Mouse (Mus musculus) kidney, embryonic 15.5 days (tissue): ENCODE measurements at regions not wholly inside any gene's neighbourhood (a gene's known extent, or its start where the extent isn't known, plus 50 kb on each side); places are given as distances from the start of the nearest gene placed in this dataset.

Source experiments
- ATAC-seq: fragments of 200-750 bp; cut with Nextera tagmentation; replicated peaks from 2 replicates; pipeline ENCODE4 v1.8.0; 2017; ENCODE audit warnings: moderate TSS enrichment; ENCODE audit not compliant: low FRiP score
- H3K27ac ChIP-seq: fragments of 300-500 bp; sonication (generic); 2 replicates; pipeline ENCODE4 v1.5.1; 2015; ENCODE audit warnings: mild to moderate bottlenecking, inconsistent platforms
- H3K27me3 ChIP-seq: fragments of 300-500 bp; sonication (generic); 2 replicates; pipeline ENCODE4 v1.6.1; 2015; ENCODE audit warnings: inconsistent platforms
- H3K36me3 ChIP-seq: fragments of 300-500 bp; sonication (generic); 2 replicates; pipeline ENCODE4 v1.6.1; 2015; ENCODE audit warnings: inconsistent platforms
- H3K4me1 ChIP-seq: fragments of 300-500 bp; sonication (generic); 2 replicates; pipeline ENCODE4 v1.6.1; 2015; ENCODE audit warnings: inconsistent platforms
- H3K4me2 ChIP-seq: fragments of 300-500 bp; sonication (generic); 2 replicates; pipeline ENCODE4 v1.6.1; 2015; ENCODE audit warnings: moderate library complexity, mild to moderate bottlenecking, inconsistent platforms
- H3K4me3 ChIP-seq: fragments of 300-500 bp; sonication (generic); replicated peaks from 2 replicates; pipeline ENCODE4 v1.5.1; 2015; ENCODE audit warnings: mild to moderate bottlenecking, inconsistent platforms
- H3K9ac ChIP-seq: fragments of 300-500 bp; sonication (generic); 2 replicates; pipeline ENCODE4 v1.6.1; 2015; ENCODE audit warnings: mild to moderate bottlenecking, inconsistent platforms
- H3K9me3 ChIP-seq: fragments of 300-500 bp; sonication (generic); replicated peaks from 2 replicates; pipeline ENCODE4 v1.6.1; 2016; ENCODE audit warnings: inconsistent platforms
- WGBS: fragments of 180-500 bp; shearing (Covaris S2); methylation state at CpG from one replicate; pipeline ENCODE4 v1.1.7; 2015; ENCODE audit warnings: mixed read lengths; 5-methylcytosine and 5-hydroxymethylcytosine counted together

DNA sequence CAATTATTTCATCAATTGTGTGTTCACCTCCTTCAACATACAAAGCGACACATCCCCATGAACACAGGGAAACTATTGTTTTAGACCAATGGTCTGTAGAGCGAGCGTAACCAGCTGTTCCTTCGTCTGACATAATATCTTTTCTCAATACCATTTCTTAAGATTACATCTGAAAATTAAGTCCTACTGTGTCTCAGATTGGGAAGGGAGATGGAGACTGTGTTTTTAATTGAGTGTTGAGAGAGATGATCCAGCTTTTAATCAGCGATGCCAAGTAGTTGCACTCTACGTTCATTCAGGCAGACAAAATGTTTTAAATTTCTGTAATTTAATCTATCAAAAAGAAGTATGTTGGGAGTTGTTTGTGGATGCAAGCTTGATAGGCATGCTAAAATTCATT lies 445.3 kb downstream of the Hdgfl1 start:
- Histone ChIP-seq H3K27me3 (no peaks in the 10 kb centered on the region), H3K27ac (no peak overlapping the region), H3K9ac (no peak overlapping the region), H3K4me3 (no peak overlapping the region), H3K36me3 (no peaks in the 10 kb centered on the region), H3K4me2 (no peak overlapping the region), H3K4me1 (no peaks in the 10 kb centered on the region), H3K9me3 (no peaks in the 10 kb centered on the region)
- ATAC-seq = no peak
- 76% methylated on average over 6 of the region's 6 CpGs for WGBS

GRCm38 (mm10) chr13:26318557-26318956 lies 451.4 kb downstream of the Hdgfl1 start:
- ATAC-seq = no peak
- WGBS = 62% methylated on average over 5 of the region's 5 CpGs

GRCm38 (mm10) chr13:26312246-26313010 lies 457.5 kb downstream of the Hdgfl1 start:
- Histone ChIP-seq H3K4me1 (no peaks in the 10 kb centered on the region), H3K36me3 (no peaks in the 10 kb centered on the region), H3K27me3 (no peaks in the 10 kb centered on the region), H3K27ac (no peak overlapping the region), H3K4me3 (no peak overlapping the region), H3K4me2 (no peak overlapping the region), H3K9me3 (no peaks in the 10 kb centered on the region), H3K9ac (no peak overlapping the region)
- 61% methylated on average over 7 of the region's 7 CpGs for WGBS
- no peak; the same call in 1 of the 2 replicates for ATAC-seq

More at GRCm38 (mm10) chr13:26318557-26318956, 451.4 kb downstream of the Hdgfl1 start:
- no peaks in the 10 kb centered on the region for H3K36me3 ChIP-seq
- no peak overlapping the region for H3K9ac ChIP-seq
- no peak overlapping the region for H3K27ac ChIP-seq
- no peak overlapping the region for H3K4me2 ChIP-seq
- no peaks in the 10 kb centered on the region for H3K27me3 ChIP-seq
- H3K9me3 ChIP-seq = no peaks in the 10 kb centered on the region
- H3K4me1 ChIP-seq = no peaks in the 10 kb centered on the region
- no peak overlapping the region for H3K4me3 ChIP-seq

- WGBS = 26% methylated on average over 3 of the region's 3 CpGs
- H3K27ac ChIP-seq = no peak overlapping the region
- peaks cover 9% of the 10 kb centered on the region; the same call in 1 of the 2 replicates for H3K4me1 ChIP-seq
- no peaks in the 10 kb centered on the region for H3K9me3 ChIP-seq
- no peaks in the 10 kb centered on the region for H3K36me3 ChIP-seq
- no peak overlapping the region for H3K9ac ChIP-seq
- H3K27me3 ChIP-seq = no peaks in the 10 kb centered on the region
- no peak for ATAC-seq
- no peak overlapping the region for H3K4me3 ChIP-seq
- H3K4me2 ChIP-seq = no peak overlapping the region
Observed at GRCm38 (mm10) chr13:26284073-26284444, 485.9 kb downstream of the Hdgfl1 start.

DNA sequence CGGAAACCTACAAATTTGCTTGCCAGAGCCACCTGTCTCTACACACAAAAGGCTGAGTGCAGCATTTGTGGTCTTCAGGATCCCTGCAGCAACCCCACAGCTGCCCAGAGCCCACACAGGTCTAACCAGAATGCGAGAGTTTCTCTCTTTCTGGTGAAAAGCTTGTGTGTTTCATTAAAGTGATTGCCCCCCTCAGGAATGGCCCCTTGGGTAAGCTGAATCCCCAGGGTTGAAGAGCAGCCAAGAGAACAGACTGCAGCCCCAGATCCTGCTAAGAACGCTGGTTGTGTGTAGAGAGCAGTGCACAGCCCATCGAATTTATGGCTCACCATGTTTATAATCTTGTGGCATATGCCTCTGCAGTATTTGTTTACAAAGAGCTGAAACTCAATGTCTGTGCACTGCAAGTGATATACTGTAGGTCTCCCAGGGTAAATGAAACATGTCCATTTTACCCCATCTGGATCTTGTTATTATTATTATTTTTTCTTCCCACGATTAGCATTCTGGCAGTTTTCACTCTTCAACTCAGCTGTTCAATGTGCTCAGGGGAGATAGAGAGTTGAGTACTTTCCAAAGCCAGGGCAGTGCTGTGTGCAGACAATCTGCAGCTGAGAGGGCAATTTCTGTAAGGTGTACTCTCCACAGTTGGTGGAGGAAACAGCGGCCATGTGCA lies 486.4 kb downstream of the Hdgfl1 start:
- peak; percentile 56; the same call in 1 of the 2 replicates for ATAC-seq
- 48% methylated on average over 6 of the region's 6 CpGs for WGBS
- peak overlapping the region; percentile 16; the same call in 1 of the 2 replicates for H3K27ac ChIP-seq

DNA sequence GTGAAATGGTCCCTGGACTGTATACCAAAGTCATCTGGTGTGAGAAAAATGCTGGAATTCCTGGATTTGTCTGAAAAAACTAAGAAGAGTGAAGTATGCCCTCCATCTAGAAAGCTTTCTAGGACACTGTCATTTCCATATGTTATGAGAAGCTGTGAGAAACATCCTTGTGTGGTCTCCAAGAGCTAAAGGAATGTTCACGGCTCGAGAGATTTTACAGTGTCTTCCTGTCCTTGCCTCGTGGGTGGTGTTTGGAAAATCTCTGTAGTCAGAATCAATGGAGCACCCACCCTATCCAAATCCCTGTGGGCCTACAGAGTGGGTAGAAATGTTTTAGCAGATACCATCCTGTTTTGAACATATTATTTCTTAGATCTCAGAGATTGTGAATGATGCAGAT lies 487.7 kb downstream of the Hdgfl1 start:
- Histone ChIP-seq H3K4me2 (no peak overlapping the region), H3K9me3 (no peaks in the 10 kb centered on the region), H3K9ac (no peak overlapping the region), H3K4me3 (no peak overlapping the region), H3K4me1 (peaks cover 9% of the 10 kb centered on the region; the same call in 1 of the 2 replicates), H3K27me3 (no peaks in the 10 kb centered on the region), H3K27ac (no peak overlapping the region), H3K36me3 (no peaks in the 10 kb centered on the region)
- WGBS = 67% methylated on average over 3 of the region's 3 CpGs
- ATAC-seq = no peak

More for the DNA sequence above, 486.4 kb downstream of the Hdgfl1 start:
- Histone ChIP-seq H3K4me2 (no peak overlapping the region), H3K4me1 (peaks cover 9% of the 10 kb centered on the region; the same call in 1 of the 2 replicates), H3K36me3 (no peaks in the 10 kb centered on the region), H3K4me3 (no peak overlapping the region), H3K9ac (no peak overlapping the region), H3K27me3 (no peaks in the 10 kb centered on the region), H3K9me3 (no peaks in the 10 kb centered on the region)

DNA sequence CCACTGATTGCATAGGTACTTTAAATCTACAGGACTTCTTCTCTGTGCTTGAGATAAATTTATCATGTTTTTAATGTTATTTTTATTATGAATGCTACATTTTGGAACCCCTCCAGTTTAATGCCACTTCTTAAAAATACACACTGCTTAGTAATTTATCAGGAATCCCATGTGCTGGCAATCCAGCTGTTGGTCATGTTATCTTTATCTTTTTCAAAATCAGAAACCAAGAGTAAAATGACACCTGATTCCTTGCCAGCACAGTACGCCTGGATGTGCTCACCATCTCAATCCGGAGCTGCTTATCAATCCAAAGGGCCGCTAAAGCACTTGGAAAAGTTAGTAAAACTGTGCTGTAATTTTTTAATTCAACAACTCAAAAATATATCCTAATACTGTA lies 497.1 kb downstream of the Hdgfl1 start:
- Histone ChIP-seq H3K4me3 (no peak overlapping the region), H3K9ac (no peak overlapping the region), H3K4me1 (no peaks in the 10 kb centered on the region), H3K9me3 (no peaks in the 10 kb centered on the region), H3K4me2 (no peak overlapping the region), H3K27ac (no peak overlapping the region), H3K27me3 (no peaks in the 10 kb centered on the region), H3K36me3 (no peaks in the 10 kb centered on the region)
- 82% methylated on average over 3 of the region's 3 CpGs for WGBS
- no peak for ATAC-seq

- no peaks in the 10 kb centered on the region for H3K9me3 ChIP-seq
- WGBS = 89% methylated on average over 2 of the region's 2 CpGs
- H3K9ac ChIP-seq = no peak overlapping the region
- no peak overlapping the region for H3K27ac ChIP-seq
- no peak overlapping the region for H3K4me3 ChIP-seq
- ATAC-seq = no peak
- no peaks in the 10 kb centered on the region for H3K27me3 ChIP-seq
- no peak overlapping the region for H3K4me2 ChIP-seq
- no peaks in the 10 kb centered on the region for H3K4me1 ChIP-seq
- no peaks in the 10 kb centered on the region for H3K36me3 ChIP-seq
Observed at GRCm38 (mm10) chr13:26267501-26267900, 502.5 kb downstream of the Hdgfl1 start.

DNA sequence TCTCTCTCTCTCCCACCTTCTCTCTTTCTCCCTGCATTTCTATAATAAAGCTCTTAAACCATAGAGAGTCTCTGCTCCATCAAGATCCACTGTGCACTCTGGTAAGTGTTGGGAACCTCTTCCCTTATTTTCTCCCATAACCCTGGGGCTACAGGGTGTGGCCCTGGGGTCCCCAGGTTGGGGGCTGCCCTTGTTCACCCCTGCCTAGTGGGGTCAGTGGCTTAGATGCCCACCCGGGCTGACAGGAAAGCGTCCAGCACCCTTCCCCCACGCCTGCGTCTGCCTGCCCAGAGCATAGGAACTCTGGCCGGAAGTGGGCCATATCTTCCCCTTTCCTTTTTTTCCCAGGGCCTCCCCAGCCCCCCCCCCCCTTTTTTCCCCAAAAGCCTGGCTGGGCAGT lies 534.0 kb downstream of the Hdgfl1 start:
- Histone ChIP-seq H3K9ac (no peak overlapping the region), H3K27me3 (no peaks in the 10 kb centered on the region), H3K4me3 (no peak overlapping the region), H3K4me1 (no peaks in the 10 kb centered on the region), H3K27ac (no peak overlapping the region), H3K9me3 (no peaks in the 10 kb centered on the region), H3K36me3 (no peaks in the 10 kb centered on the region), H3K4me2 (no peak overlapping the region)
- WGBS = 76% methylated on average over 5 of the region's 5 CpGs
- no peak for ATAC-seq

DNA sequence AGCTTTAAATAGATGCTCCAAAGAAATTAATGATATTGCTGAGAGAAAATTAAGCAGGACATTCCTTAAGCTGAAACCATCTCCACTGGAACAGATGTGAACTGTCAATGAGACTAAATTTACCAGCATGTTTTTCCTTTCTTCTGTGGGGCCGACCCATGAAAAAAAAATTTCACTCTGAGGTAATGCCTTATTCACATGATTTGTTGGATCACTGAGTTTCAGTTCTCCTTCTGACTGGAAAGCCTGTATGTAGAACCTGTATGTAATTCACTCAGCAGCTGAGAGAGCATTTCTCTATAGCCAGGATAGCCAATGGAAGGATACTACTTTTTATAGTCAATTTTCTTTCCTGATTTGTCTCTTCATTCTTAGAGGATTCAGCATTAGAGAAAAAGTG lies 535.3 kb downstream of the Hdgfl1 start:
- Histone ChIP-seq H3K4me2 (no peak overlapping the region), H3K4me1 (no peaks in the 10 kb centered on the region), H3K27ac (no peak overlapping the region), H3K4me3 (no peak overlapping the region), H3K36me3 (no peaks in the 10 kb centered on the region), H3K9me3 (no peaks in the 10 kb centered on the region), H3K27me3 (no peaks in the 10 kb centered on the region), H3K9ac (no peak overlapping the region)
- no peak for ATAC-seq
- 40% methylated on average over 1 of the region's 1 CpGs for WGBS

GRCm38 (mm10) chr13:26217299-26217698 lies 552.7 kb downstream of the Hdgfl1 start:
- H3K4me2 ChIP-seq = no peak overlapping the region
- H3K9ac ChIP-seq = no peak overlapping the region
- no peak for ATAC-seq
- WGBS = 45% methylated on average over 3 of the region's 3 CpGs
- no peaks in the 10 kb centered on the region for H3K9me3 ChIP-seq
- no peaks in the 10 kb centered on the region for H3K4me1 ChIP-seq
- H3K4me3 ChIP-seq = no peak overlapping the region
- no peaks in the 10 kb centered on the region for H3K36me3 ChIP-seq
- no peaks in the 10 kb centered on the region for H3K27me3 ChIP-seq
- no peak overlapping the region for H3K27ac ChIP-seq

DNA sequence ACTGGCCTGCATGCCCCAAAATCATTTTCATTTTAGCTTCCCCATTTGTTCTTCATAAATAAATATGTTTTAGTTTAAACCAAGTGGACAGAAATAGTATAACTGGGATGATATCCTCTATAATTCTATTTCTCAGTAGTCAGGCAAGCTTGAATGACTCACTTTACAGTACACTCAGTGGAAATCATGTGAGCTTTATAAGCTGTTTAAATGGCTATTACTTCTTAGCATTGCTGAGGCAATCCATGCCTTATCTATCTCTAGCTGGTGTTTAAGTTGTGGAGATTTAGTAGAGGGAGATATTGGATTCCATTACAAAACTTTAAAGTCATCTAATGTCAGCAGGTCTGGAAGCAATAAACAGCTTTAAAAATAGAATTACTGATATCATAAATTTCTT lies 553.4 kb downstream of the Hdgfl1 start:
- ATAC-seq = no peak
- no peaks in the 10 kb centered on the region for H3K4me1 ChIP-seq
- H3K36me3 ChIP-seq = no peaks in the 10 kb centered on the region
- no peak overlapping the region for H3K9ac ChIP-seq
- no peak overlapping the region for H3K27ac ChIP-seq
- H3K4me2 ChIP-seq = no peak overlapping the region
- H3K4me3 ChIP-seq = no peak overlapping the region
- H3K27me3 ChIP-seq = no peaks in the 10 kb centered on the region
- H3K9me3 ChIP-seq = no peaks in the 10 kb centered on the region
